Mouse (Mus musculus) CH12.LX (cell line): ENCODE data around the gene Zp3. TPM values are rescaled to one million over a fixed set of nuclear protein-coding genes. Genes with fewer than 3 reads are reported as not detected.
A peak's percentile ranks its signal among the peaks of the same experiment; 100 is the strongest.

Source experiments
- DNase-seq: peaks from one replicate; pipeline ENCODE4 v3.0.0-alpha.2; 2013; ENCODE audit errors: extremely low read depth
- H3K27ac ChIP-seq: 2 replicates; pipeline ENCODE4 v1.5.1; 2012; ENCODE audit warnings: low read depth, mild to moderate bottlenecking, control low read depth, moderate library complexity; ENCODE audit not compliant: insufficient read depth
- H3K27me3 ChIP-seq: replicated peaks from 2 replicates; pipeline ENCODE3; 2012; ENCODE audit warnings: inconsistent platforms
- H3K36me3 ChIP-seq, 2 experiments: replicated peaks in 1 of 2; 2 replicates each; pipeline versions ENCODE3 to v1.6.1; 2012; ENCODE audit warnings: inconsistent platforms in 1 of 2, low read length in 1 of 2, mild to moderate bottlenecking in 1 of 2, mixed read lengths in 1 of 2, moderate library complexity in 1 of 2; ENCODE audit not compliant: control insufficient read depth in 1 of 2, insufficient read depth in 1 of 2
- H3K4me1 ChIP-seq, 2 experiments: 2 replicates each; pipeline ENCODE4 v1.6.1; 2012; ENCODE audit warnings: inconsistent platforms in 1 of 2, moderate library complexity in 1 of 2; ENCODE audit not compliant: insufficient read depth in 2 of 2, control insufficient read depth in 1 of 2
- H3K4me2 ChIP-seq: 2 replicates; pipeline ENCODE4 v1.6.1; 2012; ENCODE audit warnings: low read depth, mild to moderate bottlenecking, control low read depth; ENCODE audit not compliant: poor library complexity, insufficient read depth, severe bottlenecking
- H3K4me3 ChIP-seq, 3 experiments: fragments of 150-350 bp in 1 of 3; sonication (generic) in 1 of 3; replicated peaks in 1 of 3; 2 replicates each; pipeline versions ENCODE3 to v1.5.1; 2011 to 2012; ENCODE audit warnings: low read depth in 2 of 3, low read length in 2 of 3, mild to moderate bottlenecking in 2 of 3, moderate library complexity in 2 of 3, control low read depth in 1 of 3, improper control_type of control experiment in 1 of 3, inconsistent platforms in 1 of 3, mixed read lengths in 1 of 3; ENCODE audit not compliant: poor library complexity in 1 of 3
- H3K79me2 ChIP-seq: replicated peaks from 2 replicates; pipeline ENCODE4 v1.6.1; 2012; ENCODE audit warnings: mild to moderate bottlenecking, moderate library complexity; ENCODE audit not compliant: control insufficient read depth, poor library complexity, insufficient read depth, severe bottlenecking; ENCODE audit errors: extremely low read depth
- H3K9ac ChIP-seq: 2 replicates; pipeline ENCODE4 v1.6.1; 2012; ENCODE audit warnings: low read depth, mild to moderate bottlenecking, control low read depth, moderate library complexity; ENCODE audit not compliant: insufficient read depth
- H3K9me3 ChIP-seq: replicated peaks from 2 replicates; pipeline ENCODE3; 2012; ENCODE audit warnings: low read length, inconsistent platforms, mixed read lengths
- BHLHE40 ChIP-seq: IDR thresholded peaks from 2 replicates; pipeline ENCODE4 v1.6.1; 2011; ENCODE audit warnings: mild to moderate bottlenecking, low read depth, low read length, improper control_type of control experiment
- CHD1 ChIP-seq: IDR thresholded peaks from 2 replicates; pipeline ENCODE4 v1.6.1; 2012; ENCODE audit warnings: low read depth, low read length, improper control_type of control experiment, inconsistent platforms
- CHD2 ChIP-seq: IDR thresholded peaks from 2 replicates; pipeline ENCODE4 v1.6.1; 2011; ENCODE audit warnings: low read length, improper control_type of control experiment
- CTCF ChIP-seq, 2 experiments: IDR thresholded peaks in 1 of 2; conservative IDR thresholded peaks in 1 of 2; 2 replicates each; pipeline ENCODE4 v1.5.1; 2011 to 2012; ENCODE audit warnings: low read depth in 2 of 2, low read length in 2 of 2, improper control_type of control experiment in 1 of 2, inconsistent platforms in 1 of 2, mild to moderate bottlenecking in 1 of 2, moderate library complexity in 1 of 2
- ELF1 ChIP-seq: IDR thresholded peaks from 2 replicates; pipeline ENCODE4 v1.6.1; 2014; ENCODE audit warnings: low read depth, mild to moderate bottlenecking, inconsistent platforms, low read length, improper control_type of control experiment
- ETS1 ChIP-seq: conservative IDR thresholded peaks from 2 replicates; pipeline ENCODE4 v1.6.1; 2012; ENCODE audit warnings: low read depth, mild to moderate bottlenecking, inconsistent platforms, low read length, improper control_type of control experiment, moderate library complexity
- GABPA ChIP-seq: IDR thresholded peaks from 2 replicates; pipeline ENCODE4 v1.6.1; 2012; ENCODE audit warnings: low read depth, low read length, improper control_type of control experiment, inconsistent platforms; ENCODE audit not compliant: insufficient replicate concordance
- JUN ChIP-seq: IDR thresholded peaks from 2 replicates; pipeline ENCODE4 v1.6.1; 2011; ENCODE audit warnings: low read depth, mild to moderate bottlenecking, low read length, improper control_type of control experiment, moderate library complexity; ENCODE audit not compliant: insufficient read depth
- JUND ChIP-seq: conservative IDR thresholded peaks from 2 replicates; pipeline ENCODE4 v1.6.1; 2011; ENCODE audit warnings: low read depth, low read length, improper control_type of control experiment
- KAT2A ChIP-seq: IDR thresholded peaks from 2 replicates; pipeline ENCODE4 v1.6.1; 2012; ENCODE audit warnings: low read length, improper control_type of control experiment, inconsistent platforms; ENCODE audit not compliant: insufficient replicate concordance
- MAFK ChIP-seq: IDR thresholded peaks from 2 replicates; pipeline ENCODE4 v1.6.1; 2011; ENCODE audit warnings: low read length, improper control_type of control experiment; ENCODE audit not compliant: insufficient replicate concordance
- MAX ChIP-seq: IDR thresholded peaks from 2 replicates; pipeline ENCODE4 v1.6.1; 2011; ENCODE audit warnings: low read length, improper control_type of control experiment
- MAZ ChIP-seq: IDR thresholded peaks from 2 replicates; pipeline ENCODE4 v1.6.1; 2012; ENCODE audit warnings: low read depth, mild to moderate bottlenecking, inconsistent platforms, low read length, improper control_type of control experiment, moderate library complexity
- MXI1 ChIP-seq: IDR thresholded peaks from 2 replicates; pipeline ENCODE4 v1.6.1; 2011; ENCODE audit warnings: mild to moderate bottlenecking, low read depth, low read length, improper control_type of control experiment
- MYC ChIP-seq: IDR thresholded peaks from 2 replicates; pipeline ENCODE4 v1.6.1; 2011; ENCODE audit warnings: low read depth, mild to moderate bottlenecking, improper control_type of control experiment, low read length
- NELFE ChIP-seq: IDR thresholded peaks from 2 replicates; pipeline ENCODE4 v1.6.1; 2011; ENCODE audit warnings: low read depth, low read length, improper control_type of control experiment
- NRF1 ChIP-seq: IDR thresholded peaks from 2 replicates; pipeline ENCODE4 v1.6.1; 2014; ENCODE audit warnings: low read depth, mild to moderate bottlenecking, inconsistent platforms, low read length, improper control_type of control experiment, moderate library complexity
- POLR2A ChIP-seq: IDR thresholded peaks from 2 replicates; pipeline ENCODE4 v1.6.1; 2011; ENCODE audit warnings: low read depth, mild to moderate bottlenecking, improper control_type of control experiment, low read length
- POLR2AphosphoS2 ChIP-seq: IDR thresholded peaks from 2 replicates; pipeline ENCODE4 v1.6.1; 2011; ENCODE audit warnings: low read depth, low read length, improper control_type of control experiment
- RAD21 ChIP-seq: IDR thresholded peaks from 2 replicates; pipeline ENCODE4 v1.6.1; 2011; ENCODE audit warnings: low read depth, mild to moderate bottlenecking, low read length, improper control_type of control experiment, moderate library complexity
- SIN3A ChIP-seq: IDR thresholded peaks from 2 replicates; pipeline ENCODE4 v1.6.1; 2012; ENCODE audit warnings: low read length, improper control_type of control experiment, inconsistent platforms
- SMC3 ChIP-seq: IDR thresholded peaks from 2 replicates; pipeline ENCODE4 v1.6.1; 2011; ENCODE audit warnings: low read depth, low read length, improper control_type of control experiment
- TBP ChIP-seq: conservative IDR thresholded peaks from 2 replicates; pipeline ENCODE4 v1.6.1; 2011; ENCODE audit warnings: low read depth, low read length, improper control_type of control experiment
- TCF12 ChIP-seq: IDR thresholded peaks from 2 replicates; pipeline ENCODE4 v1.6.1; 2014; ENCODE audit warnings: low read depth, mild to moderate bottlenecking, inconsistent platforms, low read length, improper control_type of control experiment
- UBTF ChIP-seq: IDR thresholded peaks from 2 replicates; pipeline ENCODE4 v1.6.1; 2012; ENCODE audit warnings: low read depth, mild to moderate bottlenecking, inconsistent platforms, low read length, improper control_type of control experiment, moderate library complexity
- USF1 ChIP-seq: IDR thresholded peaks from 2 replicates; pipeline ENCODE4 v1.6.1; 2014; ENCODE audit warnings: low read depth, mild to moderate bottlenecking, inconsistent platforms, low read length, improper control_type of control experiment
- USF2 ChIP-seq: conservative IDR thresholded peaks from 2 replicates; pipeline ENCODE4 v1.6.1; 2011; ENCODE audit warnings: low read depth, low read length, improper control_type of control experiment
- ZC3H11A ChIP-seq: IDR thresholded peaks from 2 replicates; pipeline ENCODE4 v1.6.1; 2012; ENCODE audit warnings: low read depth, mild to moderate bottlenecking, inconsistent platforms, low read length, improper control_type of control experiment
- ZKSCAN1 ChIP-seq: IDR thresholded peaks from 2 replicates; pipeline ENCODE4 v1.6.1; 2012; ENCODE audit warnings: low read depth, inconsistent platforms, low read length, improper control_type of control experiment, borderline replicate concordance
- ZNF384 ChIP-seq: IDR thresholded peaks from 2 replicates; pipeline ENCODE4 v1.6.1; 2012; ENCODE audit warnings: low read depth, low read length, improper control_type of control experiment, inconsistent platforms
- dilution Hi-C: fragments of 300-500 bp; cut with MboI; formaldehyde crosslinking; loops from 2 replicates; pipeline ENCODE4 v1.14.3; 2020; ENCODE audit warnings: low sequenced_read_pairs; ENCODE audit not compliant: extremely low pct_unique_long_range_greater_than_20kb, extremely low pct_ligation_motif_present
- in situ Hi-C: fragments of 300-500 bp; cut with MboI; formaldehyde crosslinking; loops from 3 replicates; pipeline ENCODE4 v1.14.3; 2019; ENCODE audit warnings: low sequenced_read_pairs, low pct_ligation_motif_present, low pct_unique_long_range_greater_than_20kb, mixed read lengths
- polyA plus RNA-seq: library from polyadenylated mRNA; unstranded; fragments of >175 nt; gene quantifications from 2 replicates; pipeline ENCODE4 v1.2.1, GENCODE M21; 2012; ENCODE audit warnings: low read depth; ENCODE audit not compliant: insufficient read length
- total RNA-seq, 2 experiments: library from RNA; depleted of rRNA; stranded (reverse); fragments of 300-350 nt in 1 of 2; fragments of >200 nt in 1 of 2; gene quantifications; 2 replicates each; pipeline ENCODE4 v1.2.3; 2012 to 2014

Gene Zp3
- total and polyA plus RNA-seq, 3 experiments = 0.13 TPM; not detected in 2

DNA sequence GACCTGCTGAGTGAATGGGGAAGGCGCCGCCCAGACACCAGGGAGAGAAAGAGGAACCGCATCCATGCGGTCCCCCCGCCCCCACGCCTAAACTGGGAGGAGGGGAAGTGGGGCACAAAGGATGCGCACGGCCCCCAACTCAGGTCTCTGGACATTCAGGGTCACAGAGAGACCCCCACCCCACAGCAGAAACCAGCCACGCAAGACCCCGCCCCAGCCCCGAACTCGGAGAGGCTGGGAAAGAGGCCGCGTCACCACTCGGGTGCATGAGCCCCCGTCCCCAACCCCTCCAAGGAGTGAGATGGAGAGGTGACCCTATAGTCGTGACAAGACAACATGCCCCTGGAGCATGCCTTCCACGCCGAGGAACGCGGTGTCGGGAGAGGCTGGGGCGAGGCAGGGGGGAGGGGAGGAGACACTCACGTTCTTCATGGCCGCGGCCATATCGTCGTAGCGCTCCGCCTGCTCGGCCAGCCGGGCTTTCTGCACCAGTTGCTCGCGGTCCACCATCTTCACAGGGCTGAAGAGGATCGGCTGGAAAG lies 45.9 kb upstream of the Zp3 start:
- Histone ChIP-seq H3K79me2 (peaks cover 52% of the 10 kb centered on the region), H3K9ac (peak overlapping the region; percentile 90), H3K36me3 (peaks cover 26 to 35% of the 10 kb centered on the region in 2 experiments), H3K4me3 (peak overlapping the region; percentile 96 to 98 (median 96)), H3K4me1 (peaks cover 5 to 42% of the 10 kb centered on the region in 2 experiments; a peak in 3 of 4 replicates)
- dilution Hi-C loops = no loop called here
- in situ Hi-C loops = no loop called here
- TF ChIP-seq MXI1 (peak; percentile 59), MYC (peak; percentile 53; the same call in 1 of the 2 replicates), SMC3 (no peak), CHD2 (peak; percentile 84), NRF1 (no peak)
- TF ChIP-seq, all 38 proteins: peak for 3
- peak overlapping the region; percentile 90 for H3K27ac ChIP-seq
- DNase-seq = peak; percentile 82
- H3K27me3 ChIP-seq = no peaks in the 10 kb centered on the region
- no peaks in the 10 kb centered on the region for H3K9me3 ChIP-seq
- no peak overlapping the region for H3K4me2 ChIP-seq

DNA sequence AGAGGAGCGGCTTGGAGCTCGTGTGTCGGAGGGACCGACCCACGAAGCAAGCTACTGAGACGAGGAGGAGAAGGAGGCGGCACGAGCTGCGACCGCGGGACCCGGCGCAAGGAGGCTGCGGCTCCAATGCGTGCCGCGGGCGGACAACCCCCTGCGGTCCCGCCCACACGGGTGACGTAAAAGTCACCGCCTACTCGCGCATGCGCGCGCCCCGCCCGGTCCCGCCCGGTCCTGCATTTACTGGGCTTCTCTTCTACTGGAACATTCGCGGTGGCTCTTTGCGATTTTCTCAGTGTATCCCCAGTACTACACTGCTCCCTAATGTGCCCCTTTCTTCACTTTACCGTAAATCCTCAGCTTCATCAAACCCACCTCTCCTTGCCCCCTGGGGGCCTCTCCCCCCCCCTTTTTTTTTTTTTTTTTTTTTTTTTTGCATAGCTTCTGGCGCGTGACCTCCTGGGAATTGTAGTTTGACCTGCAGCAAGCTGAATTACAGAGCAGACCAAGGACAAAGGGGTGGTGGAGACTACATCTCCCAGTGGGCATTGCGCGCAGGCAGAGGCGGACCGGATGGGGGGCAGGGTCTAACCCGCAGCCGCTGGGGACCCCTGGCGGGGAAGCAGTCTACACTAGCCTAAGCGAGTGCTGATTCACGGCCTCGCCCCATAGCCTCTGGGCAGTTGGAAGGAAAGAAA lies 45.3 kb upstream of the Zp3 start, which contains the start of gene Ywhag:
TSS of gene Ywhag (minus strand) at position 136 of the 695 bp plus-strand sequence.
- DNase-seq = peak; percentile 97
- in situ Hi-C loops = no loop called here
- peak within 1 kb of the TSS; percentile 90 for H3K27ac ChIP-seq
- no peak for TF ChIP-seq MYC
- peak; percentile 87 for TF ChIP-seq CHD2
- peak; percentile 12; the same call in 1 of the 2 replicates for TF ChIP-seq UBTF
- no peak for TF ChIP-seq JUND
- no peak; the same call in 1 of the 2 replicates for TF ChIP-seq MAFK
- TF ChIP-seq NELFE = peak; percentile 95
- peak; percentile 99 for TF ChIP-seq MAZ
- peak; percentile 69 for TF ChIP-seq ELF1
- TF ChIP-seq JUN = no peak
- TF ChIP-seq MXI1 = peak; percentile 22
- TF ChIP-seq POLR2A = peak; percentile 95
- TF ChIP-seq RAD21 = peak; percentile 19
- TF ChIP-seq BHLHE40 = peak; percentile 89
- no peak; the same call in none of the 2 replicates for TF ChIP-seq SIN3A
- peak; percentile 69 for TF ChIP-seq MAX
- peak; percentile 100 for TF ChIP-seq ZNF384
- peak; percentile 75; the same call in 1 of the 2 replicates for TF ChIP-seq GABPA
- peak; percentile 92 for TF ChIP-seq POLR2AphosphoS2
- peak; percentile 74 for TF ChIP-seq TBP
- TF ChIP-seq KAT2A = peak; percentile 89; the same call in 1 of the 2 replicates
- TF ChIP-seq ZKSCAN1 = peak; percentile 34; the same call in 1 of the 2 replicates
- TF ChIP-seq ZC3H11A = no peak
- peak; percentile 12; the same call in 1 of the 2 replicates for TF ChIP-seq ETS1
- no peak for TF ChIP-seq USF2
- TF ChIP-seq TCF12 = peak; percentile 87
- peak; percentile 94 for TF ChIP-seq NRF1
- no peak for TF ChIP-seq CHD1
- TF ChIP-seq USF1 = peak; percentile 41; the same call in 1 of the 2 replicates
- TF ChIP-seq CTCF (conservative IDR thresholded peaks at IDR 0.05 in 1 of 2, IDR thresholded peaks at IDR 0.05 in 1 of 2; ENCODE audit: low read depth in 2 of 2, low read length in 2 of 2) = peak in 1 of 2 experiments; percentile 75; a peak in 2 of 4 replicates
- TF ChIP-seq SMC3 = peak; percentile 33

More for the DNA sequence above, 45.3 kb upstream of the Zp3 start, which contains the start of gene Ywhag:
- no peaks in the 10 kb centered on the region for H3K9me3 ChIP-seq
- H3K79me2 ChIP-seq = peaks cover 46% of the 10 kb centered on the region
- peak within 1 kb of the TSS; percentile 96 to 98 (median 96) for H3K4me3 ChIP-seq
- H3K4me2 ChIP-seq = peak within 1 kb of the TSS; percentile 78
- peak within 1 kb of the TSS; percentile 90 for H3K9ac ChIP-seq
- H3K4me1 ChIP-seq = peaks cover 4 to 38% of the 10 kb centered on the region in 2 experiments; a peak in 3 of 4 replicates
- H3K27me3 ChIP-seq = no peaks in the 10 kb centered on the region
- H3K36me3 ChIP-seq = peaks cover 20 to 28% of the 10 kb centered on the region in 2 experiments
- dilution Hi-C loops = no loop called here
